Mouse (Mus musculus) right cerebral cortex, postnatal 10 days (tissue): Measurements from ENCODE around the gene Ppm1a.
A peak's percentile ranks its signal among the peaks of the same experiment; 100 is the strongest.
"Not testable (repeated sequence)": the region's sequence is repeated elsewhere in the genome, so short reads cannot be mapped to it uniquely, and the experiment has no call there.

Experiments used
- DNase-seq, 2 experiments: peaks; one replicate each; pipeline ENCODE4 v3.0.0; 2021; ENCODE audit warnings: low spot score in 2 of 2

Gene Ppm1a

GRCm38 (mm10) chr12:72761649-72762261 lies 4.5 kb downstream of the Ppm1a start:
- DNase-seq: peak; percentile 72 to 73

- no peak for DNase-seq
These were observed 5.2 kb downstream of the Ppm1a start for GRCm38 (mm10) chr12:72762502-72762901.

GRCm38 (mm10) chr12:72763156-72763555 lies 5.9 kb downstream of the Ppm1a start:
- no peak for DNase-seq

GRCm38 (mm10) chr12:72767809-72768208 lies 10.6 kb downstream of the Ppm1a start:
- DNase-seq: no peak

- DNase-seq: no peak
These were observed 11.0 kb downstream of the Ppm1a start for GRCm38 (mm10) chr12:72768230-72768629.

GRCm38 (mm10) chr12:72769546-72770230 lies 12.4 kb downstream of the Ppm1a start:
- no peak for DNase-seq

GRCm38 (mm10) chr12:72771153-72771552 lies 13.9 kb downstream of the Ppm1a start:
- DNase-seq: no peak

- no peak for DNase-seq
These were observed 14.5 kb downstream of the Ppm1a start for GRCm38 (mm10) chr12:72771711-72772110.

GRCm38 (mm10) chr12:72773921-72774320 lies 16.7 kb downstream of the Ppm1a start:
- DNase-seq: no peak

GRCm38 (mm10) chr12:72777244-72777643 lies 20.0 kb downstream of the Ppm1a start:
- no peak for DNase-seq

- no peak for DNase-seq
These were observed 22.9 kb downstream of the Ppm1a start for GRCm38 (mm10) chr12:72780136-72780535.

- not testable (repeated sequence) for DNase-seq
These were observed 25.5 kb downstream of the Ppm1a start for GRCm38 (mm10) chr12:72782786-72783185.

GRCm38 (mm10) chr12:72785183-72785930 lies 28.1 kb downstream of the Ppm1a start:
- DNase-seq: no peak

GRCm38 (mm10) chr12:72786551-72786950 lies 29.3 kb downstream of the Ppm1a start:
- no peak for DNase-seq

- no peak for DNase-seq
These were observed 29.7 kb downstream of the Ppm1a start for GRCm38 (mm10) chr12:72786986-72787385.

- DNase-seq: no peak
These were observed 33.3 kb downstream of the Ppm1a start for GRCm38 (mm10) chr12:72790538-72790937.

- DNase-seq: no peak
These were observed 35.3 kb downstream of the Ppm1a start for GRCm38 (mm10) chr12:72792320-72793091.

- DNase-seq: no peak
These were observed 36.7 kb downstream of the Ppm1a start for GRCm38 (mm10) chr12:72793983-72794382.

- DNase-seq: no peak
These were observed 52.5 kb downstream of the Ppm1a start for GRCm38 (mm10) chr12:72809798-72810197.

GRCm38 (mm10) chr12:72811588-72811987 lies 54.3 kb downstream of the Ppm1a start:
- DNase-seq: no peak

- DNase-seq: peak in 1 of 2 experiments; percentile 30
These were observed 63.7 kb downstream of the Ppm1a start for GRCm38 (mm10) chr12:72820940-72821431.

GRCm38 (mm10) chr12:72821589-72821988 lies 64.3 kb downstream of the Ppm1a start:
- no peak for DNase-seq
